Mouse (Mus musculus) MN1 (cell line): ENCODE measurements around the gene Ell2.
"Not testable (repeated sequence)": the region's sequence is repeated elsewhere in the genome, so short reads cannot be mapped to it uniquely, and the experiment has no call there.

ENCODE experiments used
- DNase-seq: peaks from one replicate; pipeline ENCODE4 v3.0.0-alpha.2; 2016; ENCODE audit warnings: low spot score

Gene Ell2

GRCm38 (mm10) chr13:75706457-75706856 lies at the start of gene Ell2:
Ell2 (plus strand) TSS chr13:75706757.
- DNase-seq = no peak

- no peak for DNase-seq
Measured at GRCm38 (mm10) chr13:75685438-75685837, 21.1 kb upstream of the Ell2 start.

DNA sequence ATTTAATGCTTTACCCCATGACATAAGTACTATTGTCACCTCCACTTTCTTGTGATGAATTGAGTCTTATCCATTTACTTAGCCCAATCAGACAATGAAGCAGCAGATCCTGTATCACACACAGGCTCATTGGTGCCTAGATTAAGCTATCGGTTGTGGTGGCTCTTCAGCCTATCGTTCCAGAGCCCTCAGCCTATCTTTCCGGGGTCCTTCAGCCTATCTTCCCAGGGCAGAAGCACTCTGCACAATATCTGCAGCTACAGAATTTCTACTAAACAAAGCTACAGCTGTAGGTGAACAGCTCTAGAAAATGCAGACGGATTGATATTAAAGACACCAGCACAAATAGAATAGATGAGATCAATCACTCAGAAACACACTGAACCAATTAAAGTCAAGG lies 19.6 kb upstream of the Ell2 start:
- no peak for DNase-seq

- DNase-seq = no peak
Measured at GRCm38 (mm10) chr13:75691625-75692024, 14.9 kb upstream of the Ell2 start.

DNA sequence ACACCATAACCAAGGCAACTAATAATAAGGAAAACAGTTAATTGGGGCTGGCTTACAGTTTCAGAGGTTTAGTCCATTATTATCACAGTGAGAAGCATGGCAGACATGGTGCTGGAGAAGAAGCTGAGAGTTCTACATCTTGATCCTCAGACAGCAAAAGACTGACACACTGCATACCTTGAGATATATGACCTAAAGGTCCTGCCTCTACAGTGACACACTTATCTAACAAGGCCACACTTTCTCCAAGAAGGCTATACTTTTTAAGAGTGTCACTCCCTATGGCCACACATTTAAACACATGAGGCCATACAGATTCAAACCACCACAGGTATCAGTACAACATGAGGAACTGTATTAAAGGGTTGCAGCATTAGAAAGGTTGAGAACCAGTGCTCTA lies 13.5 kb upstream of the Ell2 start:
- DNase-seq = no peak

DNA sequence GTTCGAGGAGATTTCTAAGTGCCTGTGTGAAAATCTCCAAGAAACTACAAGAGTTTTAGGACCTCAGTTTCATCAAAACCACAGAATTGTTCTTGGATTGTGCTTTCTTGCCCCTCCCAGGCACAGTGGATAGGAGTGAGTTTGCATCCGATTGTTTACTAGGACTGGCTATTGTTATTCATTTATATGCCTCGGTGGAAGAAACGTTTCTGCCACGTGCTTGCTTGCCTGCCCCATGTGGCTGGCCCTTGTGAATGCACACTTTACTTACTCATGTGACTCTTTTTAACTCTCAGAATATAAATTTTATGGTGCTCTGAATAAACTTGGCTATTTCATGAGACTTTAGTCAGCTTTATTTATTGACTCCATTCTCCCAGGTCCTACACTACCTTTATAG lies 3.7 kb upstream of the Ell2 start:
- no peak for DNase-seq

DNA sequence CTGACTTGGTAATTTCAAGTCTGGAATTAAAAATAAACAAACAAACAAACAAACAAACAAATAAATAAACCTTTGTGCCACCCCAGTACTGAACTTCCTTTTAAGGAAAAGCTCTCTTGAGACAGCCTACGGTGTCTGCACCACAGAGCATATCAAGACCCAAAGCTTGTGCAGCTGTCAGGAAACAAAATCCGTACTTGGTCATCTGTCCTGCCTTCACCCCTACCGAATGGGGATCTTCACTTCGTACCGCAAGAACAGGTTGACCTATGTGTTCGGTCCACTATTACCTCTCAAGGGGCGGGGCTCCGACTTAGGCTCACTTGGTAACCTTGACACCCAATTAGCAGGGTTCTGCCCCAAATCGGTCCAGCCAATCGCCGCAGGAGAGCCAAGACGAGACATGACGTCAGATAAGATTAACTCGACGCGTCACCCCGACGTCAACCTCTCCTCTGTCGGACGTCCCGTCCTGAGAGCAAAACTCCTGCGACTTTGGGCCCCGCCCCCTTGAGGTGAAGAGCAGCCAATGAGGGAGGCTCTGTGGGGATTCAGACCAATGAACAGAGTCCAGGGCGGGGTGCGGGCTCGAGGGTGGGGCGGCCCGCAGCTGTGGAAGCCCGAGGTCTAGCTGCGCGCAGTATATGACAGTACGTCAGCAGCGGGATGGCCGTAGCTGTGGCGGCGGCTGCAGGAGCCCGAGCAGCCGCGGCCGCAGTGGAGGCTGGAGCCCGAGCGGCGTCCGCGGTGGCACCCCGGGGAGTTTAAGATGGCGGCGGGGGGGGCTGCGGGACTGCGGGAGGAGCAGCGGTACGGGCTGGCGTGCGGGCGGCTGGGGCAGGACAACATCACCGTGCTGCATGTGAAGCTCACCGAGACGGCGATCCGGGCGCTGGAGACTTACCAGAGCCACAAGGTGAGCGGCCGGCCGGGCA lies 592 bp downstream of the Ell2 start:
- no peak for DNase-seq

DNA sequence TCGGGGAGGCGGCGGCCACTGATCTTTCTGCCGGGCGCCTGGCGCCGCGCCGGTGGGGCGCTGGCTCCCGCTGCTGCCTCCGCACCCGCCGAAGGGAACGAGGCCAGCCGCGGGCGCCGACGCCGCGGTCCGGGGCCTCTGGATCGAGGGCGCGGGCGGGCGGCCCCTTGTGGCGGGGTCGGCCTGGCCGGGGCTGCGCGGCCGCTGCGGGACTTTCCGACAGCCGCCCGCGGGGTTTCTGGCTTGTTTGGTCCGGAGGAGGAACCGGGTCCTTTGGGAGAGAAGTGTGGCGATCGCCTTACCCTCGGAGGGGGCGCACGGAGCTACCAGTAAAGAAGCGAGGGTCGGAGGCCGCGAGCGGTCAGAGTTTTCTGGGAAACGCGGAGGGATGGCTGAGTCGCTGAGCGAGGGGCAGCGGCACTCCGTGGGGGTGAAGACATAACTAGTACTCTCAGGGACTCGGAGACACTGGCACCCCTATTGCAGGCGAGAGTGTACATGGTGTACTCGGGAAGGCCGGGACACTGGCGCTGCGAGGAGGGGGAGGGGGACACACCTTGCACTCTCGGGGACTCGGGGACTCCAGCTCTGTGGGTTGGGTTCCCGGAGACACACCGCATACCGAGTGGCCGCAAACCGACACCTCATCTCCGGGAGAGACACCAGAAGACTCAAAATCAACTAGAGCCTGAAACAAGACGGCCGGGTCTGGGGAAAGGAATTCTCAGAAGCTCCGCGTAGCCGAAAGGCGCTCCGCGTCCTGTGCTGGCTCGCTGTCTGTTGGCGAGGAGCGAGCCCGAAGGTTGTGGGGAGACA lies 1.5 kb downstream of the Ell2 start:
- DNase-seq = no peak

DNA sequence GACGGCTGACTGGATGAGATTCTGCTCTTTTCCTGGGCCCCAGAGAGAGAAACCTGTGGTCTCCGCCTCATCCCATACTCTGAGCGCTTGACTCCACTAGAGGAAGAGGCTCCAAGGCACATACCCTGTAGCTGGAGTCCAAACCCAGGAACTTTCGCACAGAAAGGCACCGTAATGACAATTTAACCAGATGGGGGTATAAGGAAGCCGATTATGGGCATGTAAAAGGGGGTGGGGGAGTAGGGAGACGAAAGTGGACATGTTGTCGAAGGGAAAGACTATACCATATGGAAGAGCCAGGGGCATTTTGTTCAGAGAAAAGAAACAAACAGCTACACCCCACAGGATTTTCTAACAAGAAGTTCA lies 2.1 kb downstream of the Ell2 start:
- DNase-seq = no peak

- no peak for DNase-seq
Measured at GRCm38 (mm10) chr13:75709026-75709778, 2.6 kb downstream of the Ell2 start.

DNA sequence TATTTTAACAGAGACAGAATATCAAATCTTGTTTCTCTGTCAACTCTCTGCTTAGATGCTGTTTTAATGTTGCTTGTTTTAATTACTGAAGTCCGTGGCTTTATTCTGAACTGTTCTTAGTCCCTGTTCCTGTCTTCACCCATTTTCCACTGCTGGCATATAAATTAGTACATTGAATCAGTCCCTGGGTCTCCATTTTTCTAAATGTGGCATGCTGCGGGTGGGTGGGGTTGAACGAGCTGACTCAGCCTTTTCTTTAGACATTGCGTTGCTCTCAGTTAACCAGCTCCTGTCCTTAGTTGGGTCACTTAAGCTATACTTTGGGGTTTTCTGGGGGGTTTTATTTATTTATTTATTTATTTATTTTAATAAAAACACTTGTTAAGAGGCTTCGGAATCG lies 3.6 kb downstream of the Ell2 start:
- no peak for DNase-seq

- not testable (repeated sequence) for DNase-seq
Measured at GRCm38 (mm10) chr13:75711517-75711916, 5.0 kb downstream of the Ell2 start.

GRCm38 (mm10) chr13:75712544-75712943 lies 6.0 kb downstream of the Ell2 start:
- DNase-seq = not testable (repeated sequence)

- no peak for DNase-seq
Measured at GRCm38 (mm10) chr13:75714407-75714806, 7.8 kb downstream of the Ell2 start.

- no peak for DNase-seq
Measured at GRCm38 (mm10) chr13:75717638-75718302, 11.2 kb downstream of the Ell2 start.

- no peak for DNase-seq
Measured at GRCm38 (mm10) chr13:75718376-75718775, 11.8 kb downstream of the Ell2 start.

- DNase-seq = no peak
Measured at GRCm38 (mm10) chr13:75719645-75720044, 13.1 kb downstream of the Ell2 start.

- DNase-seq = no peak
Measured at GRCm38 (mm10) chr13:75726569-75727373, 20.2 kb downstream of the Ell2 start.

DNA sequence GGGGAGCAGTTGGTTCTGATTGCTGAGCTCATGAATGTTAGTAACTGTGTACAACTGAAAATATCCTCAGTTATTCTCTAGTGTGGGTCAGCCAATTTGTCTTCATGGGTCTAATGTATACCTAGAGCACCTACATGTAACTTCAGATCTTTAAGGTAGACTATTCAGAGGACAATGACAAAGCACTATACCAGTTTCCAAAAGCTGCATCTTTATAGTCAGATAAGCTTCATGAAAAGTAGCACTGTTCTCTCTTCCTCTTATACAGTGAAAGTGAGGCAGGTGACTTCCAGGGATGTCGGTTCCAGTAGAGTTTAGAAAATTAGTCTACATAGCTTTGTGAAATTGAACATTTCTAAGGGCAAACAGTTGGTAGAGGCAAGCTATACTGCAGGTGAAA lies 21.4 kb downstream of the Ell2 start:
- DNase-seq = no peak

- no peak for DNase-seq
Measured at GRCm38 (mm10) chr13:75729834-75730233, 23.3 kb downstream of the Ell2 start.

DNA sequence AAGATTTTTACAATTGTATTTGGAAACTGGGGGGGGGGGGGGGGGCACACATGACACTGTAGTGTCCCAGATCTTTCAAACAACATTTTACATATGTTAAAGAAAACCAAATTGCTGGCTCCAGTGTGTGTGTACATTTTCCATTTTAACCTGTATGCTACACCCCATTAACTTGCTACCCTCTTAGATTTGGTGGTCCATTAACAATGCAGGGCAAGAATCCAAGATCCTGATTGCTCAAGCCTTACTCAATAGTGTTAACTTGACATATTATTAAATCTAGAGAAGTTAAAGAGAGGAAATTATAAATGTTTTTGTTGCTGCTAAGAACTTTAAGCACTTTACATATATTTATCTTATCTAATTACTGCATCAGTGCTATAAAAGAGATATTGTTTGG lies 24.2 kb downstream of the Ell2 start:
- DNase-seq = no peak
